Mouse (Mus musculus) c-Kit-positive CD71-positive TER-119-negative erythroid progenitor cells, embryonic 14.5 days (primary cell): ENCODE results near the gene Tnfrsf22.
"Not testable (repeated sequence)": the region's sequence is repeated elsewhere in the genome, so short reads cannot be mapped to it uniquely, and the experiment has no call there.

Experiments
- DNase-seq: peaks from one replicate; pipeline ENCODE4 v3.0.0-alpha.2; 2013; ENCODE audit warnings: low read depth

Gene Tnfrsf22

DNA sequence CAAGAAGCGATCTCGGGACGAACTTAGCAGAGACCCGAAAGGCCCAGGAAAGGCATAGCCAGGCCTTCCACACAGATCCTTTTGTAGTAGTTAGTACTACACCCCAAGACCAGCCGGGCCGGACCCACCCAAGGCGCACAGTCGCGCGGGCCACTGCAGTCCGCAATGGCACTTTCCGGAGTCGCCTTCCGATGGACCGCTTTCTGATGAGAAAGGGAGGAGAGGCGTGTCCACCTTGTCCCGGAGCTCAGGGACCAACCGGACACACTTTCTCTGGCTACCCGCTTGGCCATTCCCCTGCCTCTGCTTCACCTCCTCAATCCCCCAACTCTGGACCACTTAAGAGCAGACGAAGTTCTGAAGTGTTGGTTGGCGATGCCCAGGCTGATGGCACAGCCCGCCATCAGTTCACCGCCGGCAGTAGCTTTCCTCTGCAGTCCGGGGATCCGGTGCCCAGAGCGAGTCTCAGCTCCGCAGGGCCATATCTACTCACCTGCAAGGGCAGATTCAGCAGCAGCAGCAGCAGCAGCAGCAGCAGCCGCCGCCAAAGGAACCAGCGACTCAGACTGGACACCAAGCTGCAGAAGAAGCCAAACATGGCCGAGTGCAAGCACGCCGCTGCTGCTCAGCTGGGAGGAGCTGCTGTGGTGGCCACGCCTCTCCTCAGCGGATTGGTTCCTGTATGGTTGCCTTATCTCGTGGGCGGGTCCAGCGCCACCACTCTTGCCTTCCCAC lies at the start of gene Tnfrsf22:
Tnfrsf22 (minus strand) TSS at position 628 of the 735 bp plus-strand sequence.
- peak; percentile 70 for DNase-seq

DNA sequence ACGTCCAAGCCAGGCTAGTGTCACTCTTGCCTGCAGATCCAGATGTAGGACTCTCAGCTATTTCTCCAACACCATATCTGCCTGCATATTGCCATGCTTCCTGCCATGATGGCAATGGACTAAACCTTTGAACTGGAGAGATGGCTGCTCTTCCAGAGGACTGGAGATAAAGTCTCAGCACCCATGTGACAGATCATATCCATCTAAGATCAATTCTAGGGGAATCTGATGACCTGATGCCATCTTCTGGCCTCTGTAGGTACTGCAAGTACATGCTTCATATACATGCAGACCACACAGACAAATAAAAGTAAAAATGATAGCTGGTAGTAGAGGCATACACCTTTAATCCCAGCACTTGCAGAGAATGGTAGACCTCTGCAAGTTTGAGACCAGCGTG lies 46.7 kb upstream of the Tnfrsf22 start:
- peak; percentile 28 for DNase-seq

DNA sequence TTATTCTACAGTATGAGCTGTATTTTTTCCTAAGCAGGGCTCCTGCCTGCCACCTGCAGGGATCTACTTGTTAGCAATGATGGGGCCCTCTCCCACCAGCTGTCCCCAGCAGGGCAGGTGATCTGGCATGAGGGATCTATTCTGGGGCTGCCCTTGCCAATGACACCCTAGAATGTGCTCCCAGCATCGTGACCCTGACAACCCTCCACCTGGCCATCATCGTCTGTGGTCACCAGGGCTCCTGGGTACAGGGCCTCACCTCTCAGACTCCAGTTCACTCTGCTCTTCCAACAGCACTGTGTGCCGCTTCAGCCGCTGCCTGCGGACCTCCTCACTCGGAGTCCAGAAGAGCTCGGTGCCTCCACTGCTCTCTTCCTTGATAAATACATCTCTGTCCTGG lies 45.1 kb upstream of the Tnfrsf22 start:
- no peak for DNase-seq

DNA sequence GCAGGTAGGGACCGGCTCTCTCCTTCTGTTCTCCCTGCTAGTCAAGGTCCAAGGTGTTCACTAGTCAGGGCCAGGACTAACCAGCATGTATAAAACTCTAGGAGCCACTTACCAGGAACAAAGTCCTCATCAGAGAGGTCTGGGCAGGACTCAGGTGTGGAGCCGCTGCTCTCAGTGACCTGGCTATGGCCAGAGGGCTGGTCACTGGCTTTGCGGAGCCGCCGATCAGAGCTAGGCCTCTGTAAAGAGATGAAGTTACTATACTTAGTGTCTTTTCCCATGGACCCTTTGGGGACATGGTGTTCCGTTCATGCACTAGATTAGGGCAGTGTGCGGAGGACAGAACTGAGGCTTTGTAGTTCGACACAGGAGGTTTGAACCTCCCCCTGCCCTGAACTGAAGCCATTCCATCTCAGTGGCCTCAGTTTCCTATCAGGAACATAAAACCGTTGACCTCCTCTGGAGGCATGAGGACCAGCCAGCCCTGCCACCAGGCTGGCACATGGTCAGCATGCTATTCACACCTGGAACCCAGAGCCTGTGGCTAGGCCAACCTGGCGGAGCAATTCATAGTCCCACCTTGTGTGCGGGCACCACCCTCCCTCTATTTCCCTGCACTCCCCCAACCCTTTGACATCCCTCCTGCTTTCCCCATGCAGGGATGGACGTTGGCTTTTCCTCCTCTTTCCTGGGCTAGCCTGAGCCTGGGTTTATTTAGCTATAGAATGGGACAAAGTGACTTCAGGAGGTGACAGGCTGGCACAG lies 43.5 kb upstream of the Tnfrsf22 start:
- no peak for DNase-seq

DNA sequence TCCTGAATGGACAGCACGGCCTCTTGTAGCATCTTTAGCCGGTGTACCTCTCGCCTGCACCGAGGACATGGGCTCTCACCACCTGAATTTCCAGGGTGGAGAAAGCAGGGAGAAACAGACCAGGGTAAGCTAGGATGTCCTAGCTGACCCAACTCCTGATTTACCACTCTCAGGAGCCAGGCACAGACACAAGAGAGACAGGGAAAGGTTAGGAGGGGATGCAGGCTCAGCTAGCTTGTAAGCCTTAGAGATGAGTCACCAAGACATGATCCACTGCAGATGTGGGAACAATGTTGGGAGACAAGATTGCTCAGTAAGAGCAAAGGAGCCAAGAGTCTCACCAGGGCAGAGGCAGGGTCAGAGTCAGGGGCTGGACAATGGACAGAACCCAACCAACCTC lies 42.4 kb upstream of the Tnfrsf22 start:
- no peak for DNase-seq

DNA sequence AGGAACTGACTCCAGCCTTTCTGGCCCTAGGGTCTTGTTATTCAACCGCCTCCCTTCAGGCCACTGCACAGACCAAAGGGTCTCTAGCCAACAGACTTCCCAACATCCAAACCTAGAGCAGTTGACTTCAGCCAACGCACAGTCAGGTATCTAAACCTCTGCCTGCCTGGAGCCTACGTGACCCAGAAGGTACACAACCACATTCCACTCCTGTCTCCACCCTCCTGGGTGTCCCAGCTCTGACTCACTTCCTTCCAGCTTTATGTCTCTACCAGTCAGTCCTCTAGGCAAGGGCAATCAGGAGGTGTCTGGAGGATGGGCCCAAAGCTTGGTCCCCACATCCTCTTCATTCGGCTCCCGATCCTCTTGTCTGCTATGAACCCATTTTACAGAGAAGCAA lies 41.7 kb upstream of the Tnfrsf22 start:
- no peak for DNase-seq

DNA sequence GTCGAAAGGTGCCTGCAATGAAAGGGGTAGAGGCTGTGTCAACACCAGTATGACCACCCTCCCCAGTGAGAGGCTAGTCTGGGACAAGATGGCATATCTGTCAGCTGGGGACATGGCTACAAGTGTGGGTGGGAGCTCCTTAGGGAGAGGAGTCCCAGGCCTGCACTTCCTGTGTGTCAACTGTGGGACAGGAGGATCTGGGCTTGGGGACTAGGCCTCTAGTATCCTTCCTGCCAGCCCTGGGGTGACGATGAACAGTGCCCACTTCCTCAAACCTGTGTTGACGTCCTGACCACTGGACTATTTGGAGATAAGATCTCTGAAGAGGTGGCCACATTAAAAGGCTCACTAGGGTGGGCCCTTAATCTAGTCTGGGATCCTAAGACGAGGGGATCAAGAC lies 40.5 kb upstream of the Tnfrsf22 start:
- no peak for DNase-seq

DNA sequence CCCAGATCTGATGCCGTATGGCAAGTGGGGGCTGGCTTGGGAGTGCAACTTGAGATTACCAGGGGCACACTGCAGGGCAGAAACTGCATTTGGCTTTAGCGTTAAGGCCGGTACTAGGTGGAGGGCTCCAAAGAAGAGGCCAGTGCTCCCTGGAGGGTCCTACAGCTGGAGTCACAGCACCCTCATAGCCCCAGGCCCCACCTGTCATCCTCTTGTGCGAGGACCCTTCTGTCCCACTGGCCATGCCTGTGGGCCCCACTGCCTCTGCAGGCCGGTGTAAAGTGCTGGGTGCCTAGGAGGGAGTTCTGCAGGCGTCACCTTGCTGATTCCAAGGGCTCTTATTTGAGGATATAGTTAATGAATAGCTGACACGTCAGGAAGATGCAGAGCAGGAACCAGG lies 40.0 kb upstream of the Tnfrsf22 start:
- DNase-seq = no peak

DNA sequence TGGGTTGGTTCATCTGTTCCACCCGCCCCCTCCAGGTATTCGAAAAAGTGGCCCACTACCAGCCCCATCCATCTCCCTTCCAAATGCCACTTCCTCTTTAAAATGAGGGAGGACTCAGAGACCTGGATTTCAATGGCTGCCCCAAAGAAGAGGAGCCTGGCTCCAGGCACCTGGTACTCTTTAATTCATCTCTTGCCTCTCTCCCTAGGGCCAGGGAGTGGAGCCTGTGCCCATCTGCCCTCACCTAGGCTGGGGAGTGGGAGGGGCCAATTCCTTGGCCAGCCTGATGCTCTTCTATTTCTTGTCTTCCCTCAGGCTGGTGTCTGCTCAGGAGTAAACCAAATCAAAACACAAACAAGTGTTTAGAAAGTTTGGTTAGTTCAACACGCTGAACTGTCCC lies 37.2 kb upstream of the Tnfrsf22 start:
- not testable (repeated sequence) for DNase-seq

DNA sequence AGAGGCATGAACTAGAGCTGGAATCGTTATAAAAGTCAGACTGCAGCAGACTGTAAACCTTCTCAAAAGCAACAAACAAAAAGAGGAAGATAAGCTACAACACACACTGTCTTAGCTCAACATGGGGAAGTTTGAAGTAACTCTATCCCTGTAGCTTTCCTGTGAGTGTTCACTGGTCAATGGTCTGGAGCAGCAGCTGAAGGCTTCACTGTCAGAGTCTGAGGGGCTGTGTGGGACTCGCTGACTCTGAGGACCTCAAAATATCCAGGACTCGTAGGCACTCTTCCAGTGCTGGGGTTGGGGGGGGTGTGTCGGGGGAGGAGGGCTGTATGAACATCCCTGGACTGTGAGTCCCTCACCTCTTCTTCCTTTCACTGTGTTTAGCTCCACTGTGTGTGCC lies 36.7 kb upstream of the Tnfrsf22 start:
- not testable (repeated sequence) for DNase-seq

DNA sequence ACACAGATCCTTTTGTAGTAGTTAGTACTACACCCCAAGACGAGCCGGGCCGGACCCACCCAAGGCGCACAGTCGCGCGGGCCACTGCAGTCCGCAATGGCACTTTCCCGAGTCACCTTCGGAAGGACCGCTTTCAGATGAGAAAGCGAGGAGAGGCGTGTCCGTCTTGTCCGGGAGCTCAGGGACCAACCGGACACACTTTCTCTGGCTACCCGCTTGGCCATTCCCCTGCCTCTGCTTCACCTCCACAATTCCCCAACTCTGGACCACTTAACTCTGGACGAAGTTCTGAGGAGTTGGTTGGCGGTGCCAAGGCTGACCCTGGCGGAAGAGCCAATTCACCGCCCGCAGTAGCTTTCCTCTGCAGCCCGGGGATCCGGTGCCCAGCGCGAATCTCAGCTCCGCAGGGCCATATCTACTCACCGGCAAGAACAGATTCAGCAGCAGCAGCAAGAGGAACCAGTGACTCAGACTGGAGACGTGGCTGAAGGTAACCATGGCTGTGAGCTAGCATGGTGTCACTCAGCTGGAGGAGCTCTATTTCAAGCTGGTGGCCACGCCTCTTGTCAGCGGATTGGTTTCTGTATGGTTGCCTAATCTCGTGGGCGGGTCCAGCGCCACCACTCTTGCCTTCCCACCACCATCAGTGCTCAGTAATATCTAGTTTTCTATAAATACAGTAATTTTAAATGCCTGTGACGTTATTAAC lies 36.1 kb upstream of the Tnfrsf22 start, which contains the start of gene Tnfrsf23:
Tnfrsf23 (minus strand) TSS at position 514 of the 709 bp plus-strand sequence.
- DNase-seq = peak; percentile 67

DNA sequence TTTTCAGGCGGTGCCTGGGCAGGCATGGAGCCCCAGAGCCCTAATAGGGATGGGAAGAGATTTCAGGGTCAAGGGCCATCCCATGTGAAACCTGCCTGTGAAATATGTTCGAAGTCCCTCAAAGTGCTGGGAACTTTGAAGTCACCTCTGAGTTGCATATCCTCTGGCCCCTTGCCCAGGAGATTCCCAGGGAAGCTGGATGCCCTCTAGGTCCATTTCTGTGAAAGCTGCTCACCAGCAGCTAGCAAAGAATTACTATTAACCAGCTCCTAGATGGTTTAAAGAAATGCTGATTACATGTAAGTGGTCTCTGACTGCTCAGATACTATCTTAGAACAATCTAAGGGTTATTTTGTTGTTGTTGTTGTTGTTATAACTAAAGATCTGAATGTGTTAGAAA lies 35.1 kb upstream of the Tnfrsf22 start:
- DNase-seq = not testable (repeated sequence)

DNA sequence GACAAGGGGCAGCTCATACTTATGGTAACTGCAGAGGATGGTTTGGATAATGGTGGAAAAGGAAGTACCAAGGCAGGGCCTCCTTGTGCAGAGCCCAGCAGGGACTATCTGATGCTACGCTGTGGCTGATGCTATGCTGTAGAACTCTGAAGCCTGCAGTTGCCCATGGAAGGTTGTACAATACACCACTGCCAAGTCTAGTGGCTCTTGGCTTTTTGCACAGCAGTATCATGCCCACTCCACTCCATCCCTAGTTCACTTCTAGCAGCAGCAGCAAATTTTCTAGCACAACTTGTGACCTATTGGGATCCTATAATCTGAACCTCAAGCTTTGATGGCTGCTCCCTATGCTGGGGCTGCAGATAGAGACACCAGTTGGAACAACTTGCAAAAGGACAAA lies 32.1 kb upstream of the Tnfrsf22 start:
- DNase-seq = no peak

DNA sequence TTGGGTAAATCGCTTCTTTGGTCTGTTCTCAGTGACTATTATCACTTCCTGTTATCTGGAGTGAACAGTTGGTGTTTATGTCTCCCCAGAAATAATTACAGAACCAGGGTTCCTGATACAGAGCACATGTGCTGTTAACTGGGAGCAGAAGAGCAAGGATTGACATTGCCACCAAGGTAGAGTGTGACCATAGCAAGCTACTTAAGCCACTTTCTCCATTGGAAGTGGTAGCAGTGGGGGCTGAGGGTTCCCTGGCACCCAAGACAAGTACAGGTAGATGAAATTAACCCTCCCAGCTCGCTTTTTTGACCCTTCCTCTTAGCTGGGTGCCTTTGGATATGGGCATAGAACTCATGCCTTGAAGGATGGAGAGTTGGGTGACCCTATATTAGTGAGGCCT lies 31.4 kb upstream of the Tnfrsf22 start:
- DNase-seq = not testable (repeated sequence)

DNA sequence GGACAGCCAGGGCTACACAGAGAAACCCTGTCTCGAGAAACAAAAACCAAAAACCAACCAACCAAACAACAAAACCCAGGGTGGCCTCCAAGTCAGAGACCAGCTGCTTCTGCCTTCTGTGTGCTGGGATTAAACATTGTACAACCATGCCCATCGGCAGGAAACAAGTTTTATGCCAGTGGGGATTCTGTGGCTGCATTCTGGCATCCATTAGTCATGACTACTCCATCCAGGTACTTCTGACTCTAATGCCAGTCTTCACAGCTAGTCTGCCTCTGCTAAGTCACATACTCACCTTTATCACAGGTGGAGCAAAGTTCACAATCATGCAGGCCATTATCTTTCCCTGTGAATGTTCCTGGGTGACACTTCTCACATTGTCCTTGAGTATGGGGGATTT lies 30.2 kb upstream of the Tnfrsf22 start:
- DNase-seq = not testable (repeated sequence)

DNA sequence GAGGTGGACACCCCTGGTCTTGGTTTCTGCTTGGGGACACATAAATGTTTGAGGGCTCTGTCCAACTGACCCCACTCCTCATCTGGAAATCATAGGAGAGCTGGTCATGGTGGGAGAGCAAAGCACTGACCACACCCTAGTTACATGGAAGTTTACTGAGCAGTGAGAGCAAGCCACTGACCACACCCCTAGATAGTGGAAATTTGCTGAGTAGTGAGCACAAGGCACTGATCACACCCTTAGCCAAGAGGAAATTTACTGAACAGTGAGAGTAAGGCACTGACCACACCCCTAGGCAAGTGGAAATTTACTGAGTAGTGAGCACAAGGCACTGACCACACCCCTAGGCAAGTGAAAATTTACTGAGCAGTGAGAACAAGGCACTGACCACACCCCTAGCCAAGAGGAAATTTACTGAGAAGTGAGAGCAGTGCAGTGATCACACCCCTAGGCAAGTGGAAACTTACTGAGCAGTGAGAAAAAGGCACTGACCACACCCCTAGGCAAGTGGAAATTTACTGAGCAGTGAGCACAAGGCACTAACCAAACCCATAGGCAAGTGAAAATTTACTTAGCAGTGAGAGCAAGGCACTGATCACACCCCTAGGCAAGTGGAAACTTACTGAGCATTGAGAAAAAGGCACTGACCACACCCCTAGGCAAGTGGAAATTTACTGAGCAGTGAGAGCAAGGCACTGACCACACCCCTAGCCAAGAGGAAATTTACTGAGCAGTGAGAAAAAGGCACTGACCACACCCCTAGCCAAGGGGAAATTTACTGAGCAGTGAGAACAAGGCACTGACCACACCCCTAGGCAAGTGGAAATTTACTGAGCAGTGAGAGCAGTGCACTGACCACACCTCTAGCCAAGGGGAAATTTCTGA lies 17.2 kb upstream of the Tnfrsf22 start:
- DNase-seq = no peak

DNA sequence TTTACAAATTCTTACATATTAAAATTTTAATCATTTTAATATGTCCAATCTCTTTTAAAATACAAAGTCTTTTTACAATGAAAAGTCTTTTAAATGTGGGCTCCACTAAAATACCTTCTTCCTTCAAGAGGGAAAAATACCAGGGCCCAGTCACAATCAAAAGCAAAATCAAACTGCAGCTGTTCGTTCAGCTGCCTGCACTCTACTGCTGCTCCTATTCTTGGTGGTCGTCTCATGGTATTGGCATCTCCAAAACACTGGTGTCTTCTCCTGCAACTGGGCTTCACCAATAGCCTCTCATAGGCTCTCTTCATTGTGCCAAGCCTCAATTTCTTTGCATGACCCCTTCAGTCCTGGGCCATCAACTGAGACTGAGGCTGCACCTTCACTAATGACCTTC lies 14.0 kb upstream of the Tnfrsf22 start:
- DNase-seq = no peak

DNA sequence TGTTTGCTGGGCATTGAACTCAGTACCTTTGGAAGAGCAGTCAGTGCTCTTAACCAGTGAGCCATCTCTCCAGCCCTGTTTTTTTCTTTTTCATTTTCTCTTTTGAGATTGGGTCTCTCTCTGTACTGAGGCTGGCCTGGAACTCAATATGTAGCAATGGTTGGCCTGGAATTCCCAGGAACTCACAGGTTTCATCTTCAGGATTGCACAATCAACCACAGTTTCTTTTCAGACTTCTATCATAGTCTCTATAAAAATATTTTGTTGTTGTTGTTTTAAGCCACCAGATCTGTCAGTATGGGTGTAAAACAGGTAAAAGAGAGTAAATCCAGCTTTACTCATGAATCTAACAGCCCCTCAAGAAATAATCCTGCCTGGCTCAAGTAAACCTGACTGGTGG lies 11.3 kb upstream of the Tnfrsf22 start:
- no peak for DNase-seq

DNA sequence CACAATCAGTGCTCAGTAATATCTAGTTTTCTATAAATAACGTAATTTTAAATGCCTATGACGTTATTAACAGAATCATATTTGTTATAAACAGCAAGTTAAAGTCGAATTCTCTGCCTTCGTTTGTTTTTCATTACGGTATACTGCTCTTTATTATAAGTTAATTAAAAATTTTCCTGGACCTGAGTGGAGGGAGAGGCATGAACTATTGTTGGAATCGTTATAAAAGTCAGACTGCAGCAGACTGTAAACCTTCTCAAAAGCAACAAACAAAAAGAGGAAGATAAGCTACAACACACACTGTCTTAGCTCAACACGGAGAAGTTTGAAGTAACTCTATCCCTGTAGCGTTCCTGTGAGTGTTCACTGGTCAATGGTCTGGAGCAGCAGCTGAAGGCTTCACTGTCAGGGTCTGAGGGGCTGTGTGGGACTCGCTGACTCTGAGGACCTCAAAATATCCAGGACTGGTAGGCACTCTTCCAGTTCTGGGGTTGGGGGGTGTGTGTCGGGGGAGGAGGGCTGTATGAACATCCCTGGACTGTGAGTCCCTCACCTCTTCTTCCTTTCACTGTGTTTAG lies 397 bp upstream of the Tnfrsf22 start:
- not testable (repeated sequence) for DNase-seq

DNA sequence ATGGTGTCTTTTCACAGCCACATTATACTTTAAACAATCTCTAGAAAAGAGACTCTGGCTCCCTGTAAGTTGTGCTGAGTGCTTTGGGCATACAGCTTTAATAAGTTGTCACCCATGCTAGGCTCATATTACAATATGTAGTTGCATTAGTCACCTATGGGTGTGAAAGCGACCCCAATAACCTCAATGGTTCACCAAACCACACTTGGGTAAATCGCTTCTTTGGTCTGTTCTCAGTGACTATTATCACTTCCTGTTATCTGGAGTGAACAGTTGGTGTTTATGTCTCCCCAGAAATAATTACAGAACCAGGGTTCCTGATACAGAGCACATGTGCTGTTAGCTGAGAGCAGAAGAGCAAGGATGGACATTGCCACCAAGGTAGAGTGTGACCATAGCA lies 5.5 kb downstream of the Tnfrsf22 start:
- DNase-seq = not testable (repeated sequence)

DNA sequence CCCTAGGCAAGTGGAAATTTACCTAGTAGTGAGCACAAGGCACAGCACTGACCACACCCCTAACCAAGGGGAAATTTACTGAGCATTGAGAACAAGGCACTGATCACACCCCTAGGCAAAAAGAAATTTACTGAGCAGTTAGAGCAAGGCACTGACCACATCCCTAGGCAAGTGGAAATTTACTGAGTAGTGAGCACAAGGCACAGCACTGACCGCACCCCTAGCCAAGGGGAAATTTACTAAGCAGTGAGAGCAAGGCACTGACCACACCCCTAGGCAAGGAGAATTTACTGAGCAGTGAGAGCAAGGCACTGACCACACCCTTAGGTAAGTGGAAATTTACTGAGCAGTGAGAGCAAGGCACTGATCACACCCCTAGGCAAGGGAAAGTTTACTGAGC lies 12.8 kb downstream of the Tnfrsf22 start:
- no peak for DNase-seq
